Mouse (Mus musculus): ENCODE measurements around the gene Fem1a. TPM values are rescaled to one million over a fixed set of nuclear protein-coding genes. Genes with fewer than 3 reads are reported as not detected.

Gene Fem1a
- polyA plus RNA-seq, 1 experiment from 2014 or later, result 6.1 TPM

DNA sequence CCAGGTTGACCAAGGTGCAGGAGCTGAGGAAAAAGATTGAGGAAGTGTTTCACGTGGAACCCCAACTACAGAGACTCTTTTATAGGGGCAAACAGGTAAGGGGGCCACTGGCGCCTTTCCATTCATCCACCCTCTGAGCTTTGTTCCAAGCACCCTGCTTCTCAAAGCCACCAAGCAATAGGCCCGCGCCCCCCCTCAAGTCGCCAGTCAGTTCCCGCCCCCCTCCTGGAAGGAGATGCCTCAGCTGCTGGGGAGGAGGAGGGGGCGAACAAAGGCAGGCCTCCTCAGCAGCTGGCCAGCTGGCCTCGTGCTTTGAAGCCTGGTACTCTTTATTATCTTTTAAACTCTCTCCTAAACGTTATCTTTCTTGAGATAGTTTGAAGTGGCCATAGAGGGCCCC, 48.5 kb downstream of the Fem1a start:
- 0 out of 2 replicates have a peak, but pooled peaks cover 2% of the 10 kb centered on the region for H3K27me3 ChIP-seq
- no peaks in the 10 kb centered on the region for H3K9me3 ChIP-seq (replicated peaks)
- ATAC-seq (ENCODE audit: low read depth) (no peak), DNase-seq (no peak)
- H3K4me2 ChIP-seq, result peak overlapping the region; percentile 97
- peak overlapping the region; percentile 91 for H3K4me3 ChIP-seq (replicated peaks)
- peaks cover 56% of the 10 kb centered on the region for H3K36me3 ChIP-seq
- H3K27ac ChIP-seq, result peak overlapping the region; percentile 74
- WGBS (ENCODE audit: insufficient replicate concordance), result 32% methylated on average over 9 of the region's 9 CpGs
- H3K9ac ChIP-seq, result peak overlapping the region; percentile 88
- peaks cover 61% of the 10 kb centered on the region for H3K4me1 ChIP-seq (replicated peaks)

DNA sequence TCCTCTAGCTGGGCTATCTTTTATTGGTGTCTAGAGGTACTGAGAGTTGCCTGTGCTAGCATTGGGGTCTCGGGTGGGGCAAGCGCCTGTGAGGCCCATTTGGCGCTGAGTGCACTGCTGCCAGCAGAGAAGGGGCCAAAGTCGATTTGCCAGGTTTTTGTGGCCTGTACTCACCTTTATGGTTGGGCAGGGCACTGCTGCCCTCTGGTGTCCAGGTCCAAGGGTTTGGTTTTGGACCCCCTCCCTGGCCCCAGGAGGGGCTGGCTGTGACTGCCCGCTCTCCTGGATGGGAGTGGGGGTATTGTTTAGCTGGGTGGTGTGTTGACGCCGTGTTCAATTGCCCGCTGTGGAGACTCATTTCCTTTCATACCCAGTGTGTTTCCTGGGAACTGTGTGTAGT, 49.2 kb downstream of the Fem1a start:
- peaks cover 61% of the 10 kb centered on the region for H3K4me1 ChIP-seq (replicated peaks)
- H3K27me3 ChIP-seq, result no peaks in the 10 kb centered on the region
- H3K4me3 ChIP-seq (replicated peaks), result peak overlapping the region; percentile 91
- ATAC-seq (ENCODE audit: low read depth), result no peak
- peak overlapping the region; percentile 88 for H3K9ac ChIP-seq
- DNase-seq, result no peak
- no peaks in the 10 kb centered on the region for H3K9me3 ChIP-seq (replicated peaks)
- peaks cover 62% of the 10 kb centered on the region for H3K36me3 ChIP-seq
- 72% methylated on average over 8 of the region's 8 CpGs for WGBS (ENCODE audit: insufficient replicate concordance)
- peak overlapping the region; percentile 97 for H3K4me2 ChIP-seq
- H3K27ac ChIP-seq, result peak overlapping the region; percentile 74

DNA sequence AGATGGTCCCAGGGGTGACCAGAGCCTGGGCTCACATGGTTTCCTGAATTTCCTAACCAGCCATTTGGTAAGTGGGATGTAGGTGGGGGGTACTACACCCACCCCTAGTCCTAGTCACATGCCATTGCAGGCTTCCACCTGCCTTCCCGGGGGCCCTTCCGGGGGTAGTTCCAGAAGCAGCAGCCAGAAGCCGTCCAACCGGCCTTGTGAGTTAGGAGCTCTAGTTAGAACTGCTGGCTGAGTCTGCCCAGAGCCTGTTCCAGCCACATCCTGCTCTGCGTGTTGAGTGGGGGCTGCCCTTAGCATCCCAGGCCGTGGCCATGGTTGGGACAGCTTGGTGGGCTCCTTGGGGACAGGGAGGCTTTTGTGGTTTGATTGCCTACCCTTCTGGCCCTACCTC, 51.5 kb downstream of the Fem1a start:
- no peak overlapping the region for H3K27ac ChIP-seq

GRCm38 (mm10) chr17:56309191-56309945, 52.8 kb downstream of the Fem1a start:
- WGBS (ENCODE audit: insufficient replicate concordance), result 85% methylated on average over 15 of the region's 15 CpGs
- H3K27ac ChIP-seq, result no peak overlapping the region

More for the DNA sequence above, 51.5 kb downstream of the Fem1a start:
- Histone ChIP-seq H3K36me3 (peaks cover 85% of the 10 kb centered on the region), H3K27me3 (no peaks in the 10 kb centered on the region), H3K4me3 (replicated peaks) (no peak overlapping the region), H3K4me1 (replicated peaks) (peaks cover 48% of the 10 kb centered on the region), H3K9ac (0 out of 2 replicates have a peak overlapping the region, but pooled peaks have one; percentile 88), H3K9me3 (replicated peaks) (no peaks in the 10 kb centered on the region), H3K4me2 (no peak overlapping the region)
- ATAC-seq (ENCODE audit: low read depth), result no peak
- 83% methylated on average over 6 of the region's 6 CpGs for WGBS (ENCODE audit: insufficient replicate concordance)
- no peak for DNase-seq

More at GRCm38 (mm10) chr17:56309191-56309945, 52.8 kb downstream of the Fem1a start:
- Histone ChIP-seq H3K9me3 (replicated peaks) (no peaks in the 10 kb centered on the region), H3K9ac (no peak overlapping the region), H3K4me3 (replicated peaks) (no peak overlapping the region), H3K4me1 (replicated peaks) (peaks cover 43% of the 10 kb centered on the region), H3K4me2 (no peak overlapping the region), H3K27me3 (no peaks in the 10 kb centered on the region), H3K36me3 (peaks cover 98% of the 10 kb centered on the region)
- DNase-seq (no peak), ATAC-seq (ENCODE audit: low read depth) (no peak)

MicroRNA genes within 50 kb of the gene (microRNA counts, 519-probe panel; counts per million panel counts)
- 2,959 counts per million, percentile 14 among the panel's probes with 10 or more counts for microRNA mmu-miR-7b

Small RNA genes lying within 50 kb of the gene (microRNA-seq; reads per million reads assigned to microRNA genes)
- 37.0 reads per million, percentile 40 among the genes with 10 or more reads in this experiment for gene Mir7b

Other genes starting within 250 kb of the Fem1a start
- gene Sh3gl1, start 220.2 kb upstream of the Fem1a start, polyA plus RNA-seq (2015; fragmentation: Nextera tagmentation; extraction: Ambion mirVana), result 48.0 and 50.9 TPM in 2 replicates
- 19.8 and 27.1 TPM in 2 replicates for gene Chaf1a, start 216.4 kb upstream of the Fem1a start, polyA plus RNA-seq (2015; fragmentation: Nextera tagmentation; extraction: Ambion mirVana)
- gene Ubxn6, start 181.8 kb upstream of the Fem1a start, polyA plus RNA-seq (2015; fragmentation: Nextera tagmentation; extraction: Ambion mirVana), result 14.2 and 15.6 TPM in 2 replicates
- 59.0 and 64.9 TPM in 2 replicates for gene Hdgfl2, start 177.2 kb upstream of the Fem1a start, polyA plus RNA-seq (2015; fragmentation: Nextera tagmentation; extraction: Ambion mirVana)
- not detected in 2 replicates for gene Plin4, start 147.0 kb upstream of the Fem1a start, polyA plus RNA-seq (2015; fragmentation: Nextera tagmentation; extraction: Ambion mirVana)
- 0.23 and 0.32 TPM in 2 replicates for gene Plin5, start 139.2 kb upstream of the Fem1a start, polyA plus RNA-seq (2015; fragmentation: Nextera tagmentation; extraction: Ambion mirVana)
- 0.36 and 0.43 TPM in 2 replicates for gene Lrg1, start 134.8 kb upstream of the Fem1a start, polyA plus RNA-seq (2015; fragmentation: Nextera tagmentation; extraction: Ambion mirVana)
- 0.51 and 0.55 TPM in 2 replicates for gene Sema6b, start 116.5 kb upstream of the Fem1a start, polyA plus RNA-seq (2015; fragmentation: Nextera tagmentation; extraction: Ambion mirVana)
- 2.7 and 2.9 TPM in 2 replicates for gene Tnfaip8l1, start 94.3 kb upstream of the Fem1a start, polyA plus RNA-seq (2015; fragmentation: Nextera tagmentation; extraction: Ambion mirVana)
- gene Mydgf, start 72.9 kb upstream of the Fem1a start, polyA plus RNA-seq (2015; fragmentation: Nextera tagmentation; extraction: Ambion mirVana), result 59.2 and 66.7 TPM in 2 replicates
- gene Dpp9, start 37.9 kb upstream of the Fem1a start, polyA plus RNA-seq (2015; fragmentation: Nextera tagmentation; extraction: Ambion mirVana), result 19.6 and 23.0 TPM in 2 replicates
- 2.3 and 2.7 TPM in 2 replicates for gene Ticam1, start 20.0 kb downstream of the Fem1a start, polyA plus RNA-seq (2015; fragmentation: Nextera tagmentation; extraction: Ambion mirVana)
- gene Plin3, start 36.1 kb downstream of the Fem1a start, polyA plus RNA-seq (2015; fragmentation: Nextera tagmentation; extraction: Ambion mirVana), result 24.9 and 27.1 TPM in 2 replicates
- gene Arrdc5, start 43.5 kb downstream of the Fem1a start, polyA plus RNA-seq (2015; fragmentation: Nextera tagmentation; extraction: Ambion mirVana), result not detected in 2 replicates
- 121 and 131 TPM in 2 replicates for gene Uhrf1, start 46.5 kb downstream of the Fem1a start, polyA plus RNA-seq (2015; fragmentation: Nextera tagmentation; extraction: Ambion mirVana)
- gene Kdm4b, start 69.3 kb downstream of the Fem1a start, polyA plus RNA-seq (2015; fragmentation: Nextera tagmentation; extraction: Ambion mirVana), result 6.1 and 7.1 TPM in 2 replicates
- gene Ptprs, start 219.7 kb downstream of the Fem1a start, polyA plus RNA-seq (2015; fragmentation: Nextera tagmentation; extraction: Ambion mirVana), result 6.2 and 7.6 TPM in 2 replicates

Data from liver, embryonic 13.5 days (tissue).